Mouse (Mus musculus): ENCODE results near the gene Cdc34. TPM values are rescaled to one million over a fixed set of nuclear protein-coding genes. Genes with fewer than 3 reads are reported as not detected.

Gene Cdc34
- total RNA-seq, 2 experiments from 2014 or later: 59.6 to 61.5 TPM

Other genes starting within 250 kb of the Cdc34 start
- not detected for gene Vmn2r83, start 213.5 kb upstream of the Cdc34 start, total RNA-seq (2021)
- 1 to 10 TPM; 7.9 to 9.4 TPM for gene Plpp2, start 148.4 kb upstream of the Cdc34 start, total RNA-seq (2021)
- 10 to 100 TPM; 51.2 to 56.5 TPM for gene Mier2, start 127.0 kb upstream of the Cdc34 start, total RNA-seq (2021)
- gene Theg, start 94.9 kb upstream of the Cdc34 start, total RNA-seq (2021): not detected
- gene C2cd4c, start 68.2 kb upstream of the Cdc34 start, total RNA-seq (2021): 10 to 100 TPM; 20.7 to 24.4 TPM
- gene Shc2, start 44.3 kb upstream of the Cdc34 start, total RNA-seq (2021): 10 to 100 TPM; 46.0 to 49.8 TPM
- under 1 TPM; 0.38 to 0.40 TPM for gene Odf3l2, start 36.5 kb upstream of the Cdc34 start, total RNA-seq (2021)
- under 1 TPM; 0.72 to 0.84 TPM for gene Madcam1, start 17.6 kb upstream of the Cdc34 start, total RNA-seq (2021)
- 10 to 100 TPM; 57.0 to 59.9 TPM for gene Tpgs1, start 12.8 kb upstream of the Cdc34 start, total RNA-seq (2021)
- 1 to 10 TPM; 2.6 to 3.3 TPM for gene Gzmm, start 6.8 kb downstream of the Cdc34 start, total RNA-seq (2021)
- gene Bsg, start 22.3 kb downstream of the Cdc34 start, total RNA-seq (2021): 100 to 1,000 TPM; 486 to 495 TPM
- gene Hcn2, start 34.4 kb downstream of the Cdc34 start, total RNA-seq (2021): 10 to 100 TPM; 47.4 to 53.8 TPM
- gene Polrmt, start 64.4 kb downstream of the Cdc34 start, total RNA-seq (2021): 10 to 100 TPM; 44.8 to 51.8 TPM
- 1 to 10 TPM; 1.3 to 1.7 TPM for gene Fgf22, start 72.9 kb downstream of the Cdc34 start, total RNA-seq (2021)
- 10 to 100 TPM; 85.0 to 95.3 TPM for gene Rnf126, start 84.8 kb downstream of the Cdc34 start, total RNA-seq (2021)
- gene Fstl3, start 95.1 kb downstream of the Cdc34 start, total RNA-seq (2021): 1 to 10 TPM; 2.5 to 3.2 TPM
- under 1 TPM in 1 of 2 experiments, not detected in 1; 0.52 TPM for gene Prss57, start 108.8 kb downstream of the Cdc34 start, total RNA-seq (2021)
- 100 to 1,000 TPM; 404 to 409 TPM for gene Palm, start 111.4 kb downstream of the Cdc34 start, total RNA-seq (2021)
- under 1 TPM; 0.46 to 0.76 TPM for gene Misp, start 138.8 kb downstream of the Cdc34 start, total RNA-seq (2021)
- 10 to 100 TPM; 91.7 to 92.7 TPM for gene Ptbp1, start 172.2 kb downstream of the Cdc34 start, total RNA-seq (2021)
- gene Prtn3, start 192.3 kb downstream of the Cdc34 start, total RNA-seq (2021): 1 to 10 TPM; 6.9 to 7.0 TPM
- 100 to 1,000 TPM; 277 to 305 TPM for gene Plppr3, start 192.4 kb downstream of the Cdc34 start, total RNA-seq (2021)
- gene Elane, start 204.1 kb downstream of the Cdc34 start, total RNA-seq (2021): not detected
- gene Cfd, start 208.7 kb downstream of the Cdc34 start, total RNA-seq (2021): not detected
- 10 to 100 TPM; 56.4 to 59.6 TPM for gene Med16, start 226.7 kb downstream of the Cdc34 start, total RNA-seq (2021)
- not detected for gene Gm26602, start 228.7 kb downstream of the Cdc34 start, total RNA-seq (2021)
- gene Kiss1r, start 234.8 kb downstream of the Cdc34 start, total RNA-seq (2021): 1 to 10 TPM; 5.0 to 6.8 TPM
- 100 to 1,000 TPM; 307 to 309 TPM for gene R3hdm4, start 239.0 kb downstream of the Cdc34 start, total RNA-seq (2021)
- 1 to 10 TPM; 6.3 to 9.5 TPM for gene Arid3a, start 244.8 kb downstream of the Cdc34 start, total RNA-seq (2021)